Mouse (Mus musculus): Measurements from ENCODE around the gene Ttll11.

Gene Ttll11

DNA sequence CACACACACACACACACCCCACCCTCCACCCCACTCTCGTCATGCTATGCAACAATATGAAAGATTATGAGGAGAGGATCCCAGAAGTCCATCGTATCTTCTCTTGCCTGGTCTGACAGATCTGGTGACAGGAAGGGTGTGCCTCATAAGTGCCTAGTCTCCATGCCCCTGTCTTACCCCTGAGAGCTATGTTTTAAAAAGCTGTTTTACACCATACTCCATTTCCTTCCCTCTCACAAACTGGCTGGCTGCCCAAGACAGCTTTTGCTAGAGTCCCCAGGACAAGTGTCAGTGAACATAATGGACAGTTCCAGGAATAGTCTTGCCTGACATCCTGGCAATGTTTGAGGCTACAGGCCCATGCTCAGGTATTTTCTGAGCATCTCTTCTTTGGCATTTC, 78.9 kb downstream of the Ttll11 start:
- no peak for DNase-seq (ENCODE audit: low spot score in 2 of 2)

DNA sequence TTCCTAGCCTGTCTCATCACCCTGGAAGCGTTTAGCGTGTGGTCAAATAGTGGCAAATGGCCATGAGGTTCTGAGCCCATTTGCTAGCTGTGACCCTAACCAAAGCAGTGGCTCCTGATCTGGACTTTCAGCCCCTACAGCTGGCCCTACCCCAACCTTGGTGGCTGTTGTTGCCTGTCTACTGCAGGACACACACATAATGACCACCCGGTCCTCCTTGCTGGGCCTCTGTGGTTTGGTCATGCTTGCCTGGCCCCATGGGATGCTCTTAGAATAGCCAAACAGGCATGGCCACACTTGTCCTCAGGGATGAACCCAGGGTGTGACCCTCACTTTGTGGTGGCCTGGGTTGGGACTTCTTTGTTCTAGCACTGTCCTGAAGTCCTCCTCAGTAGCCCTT, 80.0 kb downstream of the Ttll11 start:
- no peak for DNase-seq (ENCODE audit: low spot score in 2 of 2)

DNA sequence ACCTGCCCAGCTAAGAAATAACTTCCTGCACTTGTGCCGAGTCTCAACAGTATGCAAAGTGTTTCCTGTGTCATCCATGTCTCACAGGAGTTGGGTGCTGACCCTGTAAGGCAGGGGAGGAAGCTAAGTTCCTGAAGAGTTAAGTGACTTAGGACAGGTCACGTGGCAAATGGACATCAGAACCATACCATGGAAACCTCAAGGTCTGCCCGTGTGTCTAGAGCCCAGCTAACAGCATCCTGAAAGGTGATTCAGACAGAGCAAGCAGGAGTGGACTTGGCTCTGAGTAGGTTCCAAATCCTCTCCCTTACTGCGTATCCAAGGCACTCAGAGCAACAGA, 80.6 kb downstream of the Ttll11 start:
- no peak for DNase-seq (ENCODE audit: low spot score in 2 of 2)

DNA sequence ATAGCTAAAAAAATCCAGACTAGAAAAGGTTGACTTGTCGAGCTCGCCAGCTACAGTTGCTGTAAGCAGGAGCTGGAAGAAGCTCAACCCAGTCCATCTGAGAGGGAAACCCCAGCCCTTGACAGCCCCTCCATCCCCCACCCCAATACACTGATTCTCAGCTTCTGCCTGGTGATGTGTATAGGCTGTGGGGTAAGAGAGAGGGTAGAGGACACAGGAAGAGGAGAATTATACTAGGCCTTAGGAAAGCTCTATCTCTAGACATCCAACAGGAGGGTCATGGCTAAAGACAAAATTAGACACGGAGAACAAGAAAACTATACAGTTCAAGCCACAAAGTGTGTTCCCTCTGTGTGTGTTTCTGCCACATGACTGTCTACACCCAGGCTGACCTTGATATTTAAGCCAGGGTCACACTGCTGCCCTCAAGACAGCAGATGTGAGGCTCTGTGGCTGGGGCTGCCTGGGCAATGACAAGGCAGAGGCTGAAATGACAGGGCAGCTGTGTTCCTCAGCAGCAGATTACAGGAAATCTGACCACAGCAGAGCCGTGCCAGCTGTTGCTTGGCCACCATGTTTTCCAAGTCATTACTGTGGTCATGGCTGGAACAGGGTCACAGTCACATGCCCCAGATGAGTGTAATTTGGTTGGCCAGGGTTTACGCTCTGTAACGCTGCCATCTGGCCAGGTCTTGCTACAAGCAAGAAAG, 81.1 kb downstream of the Ttll11 start:
- DNase-seq (ENCODE audit: low spot score in 2 of 2): no peak

DNA sequence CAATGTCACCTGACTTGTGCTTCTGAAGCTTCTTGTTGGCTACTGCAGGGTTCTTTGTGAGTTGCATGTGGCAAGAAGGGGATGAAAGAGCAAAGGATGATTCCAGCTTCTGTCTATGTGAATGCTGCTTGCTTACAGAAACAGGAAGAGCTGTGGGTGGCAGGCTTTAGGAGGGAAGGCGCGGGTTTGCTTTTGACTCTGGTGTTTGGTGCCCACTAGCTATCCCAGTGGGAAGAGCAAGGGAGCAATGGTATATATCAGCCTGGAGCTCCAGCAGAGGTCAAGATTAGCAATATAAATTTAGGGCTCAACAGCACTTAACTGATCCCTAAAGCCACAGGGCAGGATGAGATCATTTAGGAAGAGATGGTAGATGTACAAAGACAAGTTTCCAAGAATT, 82.6 kb downstream of the Ttll11 start:
- DNase-seq (ENCODE audit: low spot score in 2 of 2): no peak

DNA sequence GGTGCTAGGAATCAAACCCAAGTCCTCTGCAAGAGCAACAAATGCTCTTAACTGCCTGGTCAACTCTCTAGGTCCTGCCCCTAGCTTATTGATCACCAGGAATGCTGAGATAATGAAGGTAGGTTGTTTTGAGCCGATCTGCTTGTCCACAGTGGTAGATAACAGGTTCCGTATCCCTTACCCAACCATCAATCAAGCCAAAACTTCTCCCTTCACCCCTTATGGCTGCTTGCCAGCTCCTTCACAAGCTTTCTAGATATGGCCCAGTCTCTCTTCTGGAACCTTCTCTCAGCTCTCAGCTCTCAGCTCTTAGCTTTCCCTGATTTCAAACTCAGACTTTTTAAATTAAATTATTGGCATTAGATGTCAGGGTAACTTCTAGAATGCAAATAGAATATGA, 85.2 kb downstream of the Ttll11 start:
- no peak for DNase-seq (ENCODE audit: low spot score in 2 of 2)

DNA sequence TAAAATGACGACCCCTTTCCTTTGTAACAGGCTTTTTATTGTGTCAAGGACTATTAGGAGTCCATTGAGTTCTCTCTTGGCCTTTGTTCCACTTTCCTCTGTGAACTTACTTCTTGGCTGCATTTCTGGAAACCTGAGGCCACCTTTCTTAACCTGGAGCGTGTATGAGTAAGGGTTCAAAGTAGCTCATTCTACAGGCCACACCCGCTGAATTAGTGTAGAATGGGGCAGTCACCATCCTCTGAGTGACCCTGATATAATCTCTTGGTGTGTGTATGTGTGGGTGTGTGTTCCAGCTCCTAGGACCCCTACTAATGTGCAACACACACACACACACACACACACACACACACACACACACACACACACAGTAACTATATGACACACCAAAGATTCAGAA, 89.1 kb downstream of the Ttll11 start:
- DNase-seq (ENCODE audit: low spot score in 2 of 2): no peak

DNA sequence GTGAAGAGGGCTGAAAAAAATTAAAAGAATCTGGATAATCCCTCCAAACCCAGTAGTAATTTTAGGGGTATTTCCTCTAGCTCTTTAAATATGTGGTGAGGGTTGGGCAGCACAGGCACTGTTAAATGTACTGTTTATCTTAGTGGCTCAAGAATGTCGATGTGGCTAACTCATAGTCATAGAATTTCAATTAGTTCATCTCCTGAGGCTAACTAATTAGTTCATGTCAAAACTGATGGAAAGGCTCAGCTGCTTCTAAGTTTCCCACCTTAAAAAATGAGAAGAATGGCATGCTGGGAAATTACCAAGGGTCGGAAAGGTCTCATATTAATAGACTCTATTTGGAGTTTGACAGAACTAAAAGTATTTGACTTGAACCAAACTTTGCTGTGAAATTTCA, 89.9 kb downstream of the Ttll11 start:
- DNase-seq (ENCODE audit: low spot score in 2 of 2): no peak

DNA sequence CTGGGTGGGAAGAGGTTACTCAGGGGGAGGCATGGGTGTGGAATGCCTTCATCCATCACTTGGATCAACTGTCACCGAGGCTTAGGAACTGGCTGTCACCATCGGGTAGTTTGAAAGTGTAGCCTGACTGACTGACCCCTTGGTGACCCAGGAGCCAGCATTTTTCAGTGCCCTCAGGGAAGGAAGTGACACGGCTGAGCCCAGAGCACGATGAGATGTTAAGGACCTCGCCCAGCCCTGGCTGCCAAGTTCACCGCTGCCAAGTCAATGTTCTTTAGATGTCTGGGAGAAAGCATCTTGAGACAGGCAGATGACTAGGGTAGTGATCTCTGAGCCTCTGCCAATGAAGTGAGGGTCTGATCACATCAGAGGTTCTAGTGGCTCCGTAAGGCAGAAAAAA, 95.4 kb downstream of the Ttll11 start:
- no peak for DNase-seq (ENCODE audit: low spot score in 2 of 2)

DNA sequence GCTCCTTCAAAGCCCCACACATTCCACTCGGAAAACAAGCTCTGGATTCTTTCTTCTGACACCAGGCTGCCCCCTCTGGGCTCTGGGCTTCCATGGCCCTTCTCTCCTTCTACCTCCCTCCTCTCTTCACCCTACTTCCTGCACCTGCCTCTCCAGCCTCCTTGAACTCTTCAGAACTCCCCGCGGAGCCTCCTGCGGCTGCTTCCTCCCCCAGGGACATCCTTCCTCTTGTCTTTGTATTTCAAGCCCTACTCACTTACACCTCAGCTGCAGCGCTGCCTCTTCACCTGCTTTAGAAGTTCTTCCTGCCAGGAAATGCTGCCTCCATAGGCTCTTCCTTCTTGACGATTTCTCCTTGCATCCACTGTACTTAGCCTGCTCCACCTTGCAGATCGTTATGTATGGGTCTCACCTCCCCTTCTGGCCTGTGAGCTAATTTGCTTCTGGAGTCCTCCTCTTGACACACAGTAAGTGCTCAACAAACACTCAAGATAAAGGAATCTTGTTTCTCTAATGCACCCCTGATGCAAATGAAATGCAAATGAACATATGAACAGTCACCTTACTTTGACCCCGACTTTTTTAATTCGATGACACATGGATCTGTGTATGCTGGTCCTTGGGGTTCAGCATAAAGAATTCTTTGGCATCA, 97.3 kb downstream of the Ttll11 start:
- no peak for DNase-seq (ENCODE audit: low spot score in 2 of 2)

DNA sequence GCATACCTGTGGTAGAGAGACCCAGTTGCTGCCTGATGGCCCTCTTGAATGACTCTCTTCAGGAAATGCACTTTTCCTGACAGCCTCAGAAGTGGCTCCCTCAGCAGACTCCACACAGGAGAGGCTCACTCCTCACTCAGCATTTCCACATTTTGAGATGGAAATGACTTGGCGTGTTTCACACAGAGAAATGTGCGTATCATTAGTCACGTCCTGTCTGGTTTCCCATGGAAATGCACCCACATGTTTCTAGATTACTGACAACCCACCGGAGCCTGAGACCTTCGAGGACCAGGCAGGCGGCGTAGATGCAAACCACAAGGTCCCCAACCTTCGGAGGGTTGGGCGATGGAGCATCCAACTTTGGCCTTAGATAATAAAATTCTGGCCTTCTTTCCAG, 97.8 kb downstream of the Ttll11 start:
- no peak for DNase-seq (ENCODE audit: low spot score in 2 of 2)

DNA sequence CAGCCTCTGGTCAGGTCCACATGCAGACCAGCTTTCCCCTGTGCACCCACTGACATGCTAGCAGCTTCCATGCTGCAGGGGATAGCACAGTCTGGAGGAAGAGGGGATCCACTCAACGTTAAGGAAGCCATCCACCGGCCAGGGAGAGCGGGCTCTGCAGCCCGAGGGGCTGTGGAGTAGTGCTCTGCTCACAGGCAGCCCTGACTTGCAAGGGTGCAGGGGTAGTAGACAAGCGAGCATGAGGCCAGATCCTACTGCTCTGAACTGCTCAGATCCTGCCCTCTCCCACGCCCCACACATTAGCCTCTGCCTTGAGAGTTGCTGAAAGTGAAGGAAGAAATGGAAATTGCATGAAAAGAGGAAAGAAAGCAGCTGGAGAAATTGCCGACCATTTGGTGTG, 99.4 kb downstream of the Ttll11 start:
- no peak for DNase-seq (ENCODE audit: low spot score in 2 of 2)

DNA sequence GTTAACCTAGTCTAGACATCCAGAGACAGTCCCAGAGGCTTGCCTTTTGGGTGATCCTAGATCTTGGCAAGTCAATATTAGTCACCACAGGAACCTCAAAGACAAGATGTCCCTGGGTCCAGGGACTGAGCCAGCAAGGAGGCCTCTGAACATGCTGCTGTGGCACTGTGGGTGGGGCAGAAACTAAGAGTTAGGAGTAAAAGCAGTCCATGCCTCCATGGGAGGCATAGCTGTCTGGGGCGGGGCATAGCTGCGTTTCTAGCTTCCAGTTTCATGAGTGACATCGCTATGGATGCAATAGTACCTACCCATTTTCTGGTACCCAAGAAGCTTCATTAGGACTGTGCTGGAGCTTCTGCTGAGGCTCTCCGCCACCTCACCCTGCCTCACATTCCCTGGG, 99.8 kb downstream of the Ttll11 start:
- no peak for DNase-seq (ENCODE audit: low spot score in 2 of 2)

DNA sequence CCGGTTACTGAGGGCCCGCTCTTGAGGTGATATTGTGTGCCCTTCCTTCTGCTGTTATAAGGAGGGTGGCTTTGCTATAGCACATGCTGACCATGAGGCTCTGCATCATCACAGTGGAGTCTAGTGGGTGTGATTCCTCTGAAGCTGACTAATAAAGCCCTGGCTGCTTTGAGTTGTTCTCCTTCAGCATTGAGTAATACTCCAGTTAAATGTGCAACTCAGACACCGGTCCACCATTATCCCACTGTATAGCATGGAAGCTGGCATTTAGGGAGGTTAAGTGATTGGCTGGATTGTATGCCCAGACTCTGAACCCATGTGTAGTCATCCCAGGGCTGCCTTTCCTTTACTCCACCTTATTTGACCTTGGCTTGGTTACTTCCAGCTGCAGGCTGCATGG, 101.2 kb downstream of the Ttll11 start:
- DNase-seq (ENCODE audit: low spot score in 2 of 2): no peak

DNA sequence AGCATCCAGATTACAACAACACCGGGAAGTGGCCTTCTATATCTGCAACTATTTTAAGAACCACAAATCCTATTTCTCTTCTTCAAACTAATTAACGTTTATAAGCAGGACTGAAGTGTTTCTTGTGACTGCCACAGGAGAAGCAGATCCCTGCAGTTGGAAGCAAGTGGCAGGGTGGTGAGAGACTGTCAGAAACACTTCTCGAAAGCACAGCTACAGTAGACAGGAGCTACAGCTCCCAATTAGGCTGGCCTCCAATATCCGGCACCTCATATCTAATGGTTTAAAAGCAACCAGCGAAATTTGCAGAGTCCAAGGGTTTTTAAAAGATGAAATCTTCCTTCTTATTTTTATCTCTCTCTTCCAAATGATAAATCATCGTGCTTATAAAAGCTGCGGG, 104.1 kb downstream of the Ttll11 start:
- DNase-seq (ENCODE audit: low spot score in 2 of 2): no peak

DNA sequence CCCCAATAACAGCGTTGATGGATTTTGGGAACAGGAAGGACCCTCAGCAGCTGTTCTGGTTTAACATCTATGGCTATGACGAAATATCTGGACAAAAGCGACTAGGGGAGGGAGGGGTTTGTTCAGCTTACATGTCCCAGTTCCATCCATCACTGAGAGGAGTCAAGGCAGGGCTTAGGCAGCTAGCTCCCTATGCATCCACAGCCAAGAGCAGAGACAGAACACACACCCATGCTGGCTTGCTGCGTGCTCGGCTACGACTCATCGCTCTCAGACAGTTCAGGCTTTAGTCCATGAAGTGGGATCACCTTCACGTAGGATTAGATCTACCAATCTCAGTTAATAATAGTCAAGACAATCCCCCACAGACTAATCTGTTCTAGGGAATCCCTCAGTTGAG, 105.3 kb downstream of the Ttll11 start:
- DNase-seq (ENCODE audit: low spot score in 2 of 2): no peak

DNA sequence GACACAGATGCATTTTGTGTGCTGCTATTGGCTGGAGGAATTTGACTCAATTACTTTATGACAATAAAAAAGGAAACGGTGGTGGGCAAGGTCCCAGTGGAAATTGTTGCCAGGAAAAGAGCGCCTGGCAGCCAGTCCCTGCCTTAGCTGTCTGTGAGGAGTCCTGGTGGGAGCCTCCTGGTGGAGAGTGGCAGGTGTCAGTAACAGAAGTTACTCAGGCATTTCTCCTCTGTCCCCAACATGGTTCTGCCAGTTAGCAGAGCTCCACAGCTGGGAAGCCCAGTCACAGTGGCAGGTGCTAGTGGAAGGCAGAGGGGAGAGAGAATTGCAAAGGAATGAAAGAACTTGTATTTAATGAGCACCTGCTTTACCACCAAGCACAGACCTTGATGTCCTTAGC, 110.5 kb downstream of the Ttll11 start:
- DNase-seq (ENCODE audit: low spot score in 2 of 2): no peak

DNA sequence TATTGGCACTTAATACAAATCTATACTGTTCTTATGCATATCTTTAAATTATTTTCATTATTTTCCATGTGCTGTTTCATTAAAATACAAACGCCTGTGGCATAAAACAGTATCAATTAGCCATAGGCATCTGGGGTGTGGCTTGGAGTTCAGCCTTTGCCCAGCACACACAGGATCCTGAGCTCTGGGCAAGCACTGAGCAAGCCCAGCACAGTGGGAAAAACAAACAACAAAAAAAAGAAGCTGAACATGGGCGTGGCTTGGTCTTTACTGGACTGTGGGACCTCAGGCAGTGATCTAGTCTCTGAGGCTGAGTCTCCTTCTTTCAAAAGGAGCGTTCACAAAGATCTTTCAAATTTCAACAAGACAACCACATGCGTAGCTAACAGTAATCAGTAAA, 116.4 kb downstream of the Ttll11 start:
- DNase-seq (ENCODE audit: low spot score in 2 of 2): no peak

DNA sequence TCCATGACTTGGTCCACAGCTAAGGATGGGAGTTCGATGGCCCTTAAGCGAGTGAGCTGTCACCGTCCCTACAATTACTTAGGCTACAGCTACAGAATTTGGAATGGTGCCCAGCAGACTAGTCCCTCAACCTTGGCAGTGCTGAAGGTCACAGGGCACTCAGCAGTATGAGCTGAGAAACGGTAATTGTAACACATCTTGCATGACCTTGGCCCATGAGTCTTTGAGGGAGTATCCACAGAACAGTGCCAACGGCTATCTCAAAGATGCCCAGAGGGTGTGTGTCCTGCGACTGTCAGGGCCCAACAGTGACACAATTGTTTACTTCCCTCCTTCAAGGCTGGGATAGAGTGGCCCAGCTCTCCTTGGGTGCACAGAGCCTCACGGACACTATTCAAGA, 118.5 kb downstream of the Ttll11 start:
- DNase-seq (ENCODE audit: low spot score in 2 of 2): no peak

DNA sequence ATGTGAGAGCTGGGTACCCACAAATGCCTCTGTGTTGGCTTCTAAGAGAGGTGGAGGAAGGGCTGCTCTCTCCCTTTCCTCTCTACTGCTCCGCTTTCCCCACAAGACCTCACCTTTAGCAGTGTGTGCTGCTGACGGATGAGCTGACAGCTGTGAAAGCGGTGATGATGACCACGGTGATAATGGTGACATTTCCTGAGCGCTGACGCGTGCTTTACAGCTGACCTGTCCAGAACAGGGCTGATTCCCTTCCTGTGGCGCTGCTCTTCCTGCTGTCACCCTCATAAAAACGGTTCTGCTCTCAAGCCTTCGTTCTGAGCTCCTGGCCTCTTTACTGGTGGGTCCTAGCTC, 119.3 kb downstream of the Ttll11 start:
- DNase-seq (ENCODE audit: low spot score in 2 of 2): no peak

DNA sequence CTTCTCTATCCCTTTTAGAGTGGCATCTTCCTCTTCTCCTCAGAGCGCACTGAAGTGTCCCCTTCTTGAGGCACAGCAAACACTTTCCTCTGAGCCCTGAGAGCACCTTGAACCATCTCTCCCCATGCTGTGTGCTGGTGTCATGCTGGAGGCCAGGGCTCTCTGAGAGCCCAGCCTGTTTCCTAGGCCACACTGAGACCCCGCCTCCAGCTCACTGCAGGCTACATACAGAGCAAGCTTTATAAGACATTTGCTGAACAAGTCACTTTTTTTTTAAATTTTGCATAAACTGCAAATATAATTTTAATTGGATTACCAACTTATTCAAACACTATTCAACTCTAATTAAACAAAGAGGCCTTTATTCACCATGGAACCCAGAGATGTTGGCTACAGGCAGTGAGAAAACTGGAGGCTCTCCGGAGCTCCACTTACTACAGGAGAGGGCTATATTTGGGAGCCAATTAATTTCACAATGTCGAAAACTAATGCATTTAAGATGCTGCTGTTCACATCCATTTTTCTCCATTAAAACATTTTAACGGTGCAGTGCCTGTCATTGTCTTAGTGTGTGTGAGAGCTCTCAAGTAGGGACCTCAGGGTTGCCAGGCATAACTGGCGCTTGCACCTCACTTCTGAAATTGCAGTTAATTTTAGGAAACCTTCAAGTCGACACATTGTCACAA, 119.9 kb downstream of the Ttll11 start:
- DNase-seq (ENCODE audit: low spot score in 2 of 2): no peak

DNA sequence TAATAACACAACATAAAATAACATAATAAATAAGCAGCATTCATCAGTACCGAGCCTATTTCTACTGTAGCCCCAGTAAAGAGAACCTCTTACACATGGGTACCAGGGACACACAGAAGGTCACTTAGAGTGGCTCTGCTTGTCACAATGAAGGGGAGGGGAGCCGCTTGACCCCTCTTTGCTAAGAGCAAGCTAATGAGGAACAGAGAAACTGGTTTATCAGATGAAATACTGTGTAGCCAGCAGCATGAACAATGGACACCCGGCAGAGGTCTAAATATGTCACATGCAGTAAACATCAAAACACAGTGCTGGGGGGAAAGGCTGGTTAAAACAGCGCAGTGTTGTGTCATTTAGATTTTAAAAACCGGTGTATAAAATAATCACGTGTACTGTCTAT, 121.4 kb downstream of the Ttll11 start:
- no peak for DNase-seq (ENCODE audit: low spot score in 2 of 2)

DNA sequence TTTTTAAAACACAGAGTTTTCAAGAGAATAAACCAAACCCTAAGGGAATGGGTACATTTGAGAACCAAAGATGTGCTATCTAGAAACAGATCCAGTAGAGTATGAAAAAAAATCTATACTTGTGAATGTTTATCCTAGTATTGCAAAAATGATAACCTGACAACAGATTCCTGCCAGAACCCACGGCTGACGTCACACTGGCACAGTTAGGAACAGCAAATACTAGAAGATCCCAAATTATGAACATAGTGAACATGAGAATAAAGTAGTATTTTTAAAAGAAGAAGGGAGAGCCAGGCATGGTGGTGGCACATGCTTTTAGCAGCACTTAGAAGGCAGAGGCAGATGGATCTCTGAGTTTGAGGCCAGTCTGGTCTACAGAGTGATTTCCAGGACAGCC, 122.8 kb downstream of the Ttll11 start:
- DNase-seq (ENCODE audit: low spot score in 2 of 2): no peak

DNA sequence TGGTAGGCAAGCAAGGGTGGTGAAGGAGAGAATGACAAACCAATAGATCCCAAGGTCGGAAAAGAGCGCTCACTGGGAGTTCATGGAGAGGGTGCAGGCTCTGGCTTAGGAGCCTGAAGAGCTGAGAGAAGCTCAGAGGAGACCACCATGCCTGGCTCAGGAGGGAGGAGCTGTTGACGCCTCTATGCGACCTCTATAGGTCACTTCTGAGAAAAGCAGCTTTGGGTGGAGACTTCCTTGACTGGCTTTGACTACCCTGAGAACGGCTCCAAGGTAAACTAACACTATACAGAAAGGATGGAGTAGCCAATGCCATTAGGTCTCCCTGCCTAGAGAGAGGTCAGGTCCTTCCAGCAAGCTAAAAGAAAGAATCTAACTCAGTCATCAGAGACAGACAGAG, 124.8 kb downstream of the Ttll11 start:
- no peak for DNase-seq (ENCODE audit: low spot score in 2 of 2)

Data from right cerebral cortex, postnatal 36 days (tissue).